Mouse (Mus musculus) liver, postnatal 0 days (tissue): ENCODE results near the gene 4930447C04Rik. TPM values are rescaled to one million over a fixed set of nuclear protein-coding genes. Genes with fewer than 3 reads are reported as not detected.

Experiments used
- ATAC-seq: fragments of 200-750 bp; cut with Nextera tagmentation; 2 replicates; pipeline ENCODE4 v1.8.0; 2017; ENCODE audit warnings: mild to moderate bottlenecking, moderate library complexity
- DNase-seq: peaks from one replicate; pipeline ENCODE4 v3.0.0-alpha.2; 2016
- H3K27ac ChIP-seq: fragments of 300-500 bp; sonication (generic); 2 replicates; pipeline ENCODE4 v1.5.1; 2014; ENCODE audit warnings: antibody characterized with exemption, moderate library complexity, mild to moderate bottlenecking, low read depth
- H3K27me3 ChIP-seq: fragments of 300-500 bp; sonication (generic); 2 replicates; pipeline ENCODE4 v1.6.1; 2014; ENCODE audit warnings: low read length, control low read depth, mixed read lengths; ENCODE audit not compliant: insufficient read depth
- H3K36me3 ChIP-seq: fragments of 300-500 bp; sonication (generic); replicated peaks from 2 replicates; pipeline ENCODE4 v1.6.1; 2014; ENCODE audit warnings: mild to moderate bottlenecking, control low read depth, low read length, moderate library complexity, mixed read lengths; ENCODE audit not compliant: insufficient read depth
- H3K4me1 ChIP-seq: fragments of 300-500 bp; sonication (generic); 2 replicates; pipeline ENCODE4 v1.6.1; 2014; ENCODE audit warnings: antibody characterized with exemption, mild to moderate bottlenecking, control low read depth; ENCODE audit not compliant: insufficient read depth
- H3K4me2 ChIP-seq: fragments of 300-500 bp; sonication (generic); 2 replicates; pipeline ENCODE4 v1.6.1; 2014; ENCODE audit warnings: low read depth, mild to moderate bottlenecking, low read length, moderate library complexity, mixed read lengths
- H3K4me3 ChIP-seq: fragments of 300-500 bp; sonication (generic); 2 replicates; pipeline ENCODE4 v1.5.1; 2014; ENCODE audit warnings: low read depth, low read length
- H3K9ac ChIP-seq: fragments of 300-500 bp; sonication (generic); replicated peaks from 2 replicates; pipeline ENCODE4 v1.6.1; 2014; ENCODE audit warnings: mild to moderate bottlenecking, moderate library complexity
- H3K9me3 ChIP-seq: fragments of 300-500 bp; sonication (generic); 2 replicates; pipeline ENCODE4 v1.6.1; 2016; ENCODE audit warnings: mild to moderate bottlenecking, control low read depth, low read length, mixed read lengths
- CTCF ChIP-seq: sonication (generic); IDR thresholded peaks from 2 replicates; pipeline ENCODE4 v1.5.1; 2016; ENCODE audit warnings: antibody characterized with exemption, low read depth
- EP300 ChIP-seq: IDR thresholded peaks from 2 replicates; pipeline ENCODE4 v1.6.1; 2016; ENCODE audit warnings: antibody characterized with exemption, low read depth, mild to moderate bottlenecking
- WGBS: fragments of 180-500 bp; shearing (Covaris S2); extraction: QIAGEN DNeasy Blood & Tissue Kit; methylation state at CpG from one replicate; pipeline ENCODE4 v1.1.7; 2014; ENCODE audit not compliant: insufficient replicate concordance; 5-methylcytosine and 5-hydroxymethylcytosine counted together
- polyA plus RNA-seq: library from polyadenylated mRNA; unstranded; fragments of >200 nt; fragmentation: Nextera tagmentation; extraction: Ambion mirVana; gene quantifications from 2 replicates; pipeline ENCODE4 v1.2.1, GENCODE M21; 2015

Gene 4930447C04Rik
- polyA plus RNA-seq, 1 experiment from 2014 or later = 0.14 TPM

- H3K27me3 ChIP-seq = 0 out of 2 replicates have a peak, but pooled peaks cover 3% of the 10 kb centered on the region
- H3K4me1 ChIP-seq = 0 out of 2 replicates have a peak, but pooled peaks cover 3% of the 10 kb centered on the region
- H3K36me3 ChIP-seq = no peaks in the 10 kb centered on the region
- DNase-seq (no peak), ATAC-seq (no peak)
- TF ChIP-seq EP300 (no peak), CTCF (no peak)
- H3K4me3 ChIP-seq = peak overlapping the region; percentile 19; the same call in 1 of the 2 replicates
- WGBS = 8% methylated on average over 7 of the region's 7 CpGs
- H3K4me2 ChIP-seq = peak overlapping the region; percentile 56
- H3K9me3 ChIP-seq = no peaks in the 10 kb centered on the region
- no peak overlapping the region for H3K9ac ChIP-seq
- no peak overlapping the region for H3K27ac ChIP-seq
Observed at GRCm38 (mm10) chr12:72976172-72976571, 35.6 kb upstream of the 4930447C04Rik start.

- H3K9ac ChIP-seq = no peak overlapping the region
- no peak overlapping the region for H3K27ac ChIP-seq
- TF ChIP-seq EP300 (no peak), CTCF (peak; percentile 66)
- ATAC-seq (no peak), DNase-seq (peak; percentile 27)
- 0 out of 2 replicates have a peak, but pooled peaks cover 3% of the 10 kb centered on the region for H3K4me1 ChIP-seq
- H3K27me3 ChIP-seq = 0 out of 2 replicates have a peak, but pooled peaks cover 3% of the 10 kb centered on the region
- H3K36me3 ChIP-seq = no peaks in the 10 kb centered on the region
- no peak overlapping the region for H3K4me2 ChIP-seq
- H3K9me3 ChIP-seq = no peaks in the 10 kb centered on the region
- H3K4me3 ChIP-seq = no peak overlapping the region
- 4% methylated on average over 6 of the region's 6 CpGs for WGBS
Observed at GRCm38 (mm10) chr12:72973161-72973560, 32.6 kb upstream of the 4930447C04Rik start.

- 0 out of 2 replicates have a peak, but pooled peaks cover 3% of the 10 kb centered on the region for H3K27me3 ChIP-seq
- no peak overlapping the region for H3K4me3 ChIP-seq
- H3K27ac ChIP-seq = no peak overlapping the region
- DNase-seq (no peak), ATAC-seq (no peak)
- TF ChIP-seq EP300 (no peak), CTCF (no peak)
- H3K9me3 ChIP-seq = no peaks in the 10 kb centered on the region
- no peak overlapping the region for H3K9ac ChIP-seq
- H3K36me3 ChIP-seq = no peaks in the 10 kb centered on the region
- WGBS = 57% methylated on average over 14 of the region's 14 CpGs
- no peaks in the 10 kb centered on the region for H3K4me1 ChIP-seq
- no peak overlapping the region for H3K4me2 ChIP-seq
Observed at GRCm38 (mm10) chr12:72970620-72971019, 30.0 kb upstream of the 4930447C04Rik start.

DNA sequence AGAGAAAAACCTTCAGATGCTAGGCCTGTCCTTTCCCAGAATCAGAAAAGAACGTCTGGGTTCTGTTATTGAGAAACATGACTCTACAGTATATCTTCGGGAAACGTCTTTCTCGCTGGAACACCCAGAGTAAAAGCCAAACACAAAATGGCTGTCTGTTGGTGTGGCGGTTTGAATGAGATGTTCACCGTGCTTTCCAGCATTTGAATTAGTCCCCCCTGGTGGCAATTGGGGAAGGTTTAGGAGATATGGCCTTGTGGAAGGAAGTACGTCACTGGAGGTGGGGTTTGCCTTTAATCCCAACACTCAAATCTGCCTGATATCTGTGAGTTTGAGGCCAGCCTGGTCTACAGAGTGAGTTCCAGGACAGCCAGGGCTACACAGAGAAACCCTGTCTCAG, 27.0 kb upstream of the 4930447C04Rik start:
- no peak overlapping the region for H3K9ac ChIP-seq
- 0 out of 2 replicates have a peak, but pooled peaks cover 3% of the 10 kb centered on the region for H3K27me3 ChIP-seq
- TF ChIP-seq EP300 = no peak
- no peak for TF ChIP-seq CTCF
- no peak overlapping the region for H3K27ac ChIP-seq
- DNase-seq (no peak), ATAC-seq (no peak)
- no peaks in the 10 kb centered on the region for H3K9me3 ChIP-seq
- H3K4me2 ChIP-seq = no peak overlapping the region
- no peak overlapping the region for H3K4me3 ChIP-seq
- 75% methylated on average over 7 of the region's 7 CpGs for WGBS
- no peaks in the 10 kb centered on the region for H3K36me3 ChIP-seq
- no peaks in the 10 kb centered on the region for H3K4me1 ChIP-seq

DNA sequence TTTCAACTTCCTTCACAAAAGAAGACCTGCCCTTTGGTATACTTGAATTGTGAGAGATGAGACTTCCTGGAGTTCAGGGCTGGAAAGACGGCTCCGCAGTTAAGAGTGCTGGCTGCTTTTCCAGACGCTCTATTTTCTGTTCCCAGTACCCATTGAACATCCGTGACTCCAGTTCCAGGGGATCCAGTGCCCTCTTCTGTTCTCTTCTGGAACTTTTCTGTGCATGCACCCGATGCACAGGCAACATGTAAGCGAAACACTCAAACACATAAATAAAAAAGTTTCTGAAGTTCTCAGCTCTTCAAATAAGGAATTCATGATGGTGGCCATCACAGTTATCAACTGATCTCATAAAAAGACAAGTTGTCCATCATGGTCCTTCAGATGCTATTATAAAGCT, 22.2 kb upstream of the 4930447C04Rik start:
- H3K9me3 ChIP-seq = no peaks in the 10 kb centered on the region
- no peaks in the 10 kb centered on the region for H3K4me1 ChIP-seq
- H3K4me2 ChIP-seq = no peak overlapping the region
- ATAC-seq = no peak
- 63% methylated on average over 6 of the region's 6 CpGs for WGBS
- H3K9ac ChIP-seq = no peak overlapping the region
- no peaks in the 10 kb centered on the region for H3K36me3 ChIP-seq
- no peak overlapping the region for H3K27ac ChIP-seq
- no peak overlapping the region for H3K4me3 ChIP-seq
- DNase-seq = no peak
- TF ChIP-seq EP300 = no peak
- TF ChIP-seq CTCF = no peak
- H3K27me3 ChIP-seq = no peaks in the 10 kb centered on the region

- H3K9ac ChIP-seq = no peak overlapping the region
- no peaks in the 10 kb centered on the region for H3K9me3 ChIP-seq
- DNase-seq (no peak), ATAC-seq (no peak)
- no peak overlapping the region for H3K27ac ChIP-seq
- H3K4me3 ChIP-seq = no peak overlapping the region
- H3K27me3 ChIP-seq = no peaks in the 10 kb centered on the region
- 83% methylated on average over 3 of the region's 3 CpGs for WGBS
- no peaks in the 10 kb centered on the region for H3K36me3 ChIP-seq
- TF ChIP-seq EP300 (no peak), CTCF (no peak)
- no peaks in the 10 kb centered on the region for H3K4me1 ChIP-seq
- no peak overlapping the region for H3K4me2 ChIP-seq
Observed at GRCm38 (mm10) chr12:72958446-72958845, 17.9 kb upstream of the 4930447C04Rik start.

DNA sequence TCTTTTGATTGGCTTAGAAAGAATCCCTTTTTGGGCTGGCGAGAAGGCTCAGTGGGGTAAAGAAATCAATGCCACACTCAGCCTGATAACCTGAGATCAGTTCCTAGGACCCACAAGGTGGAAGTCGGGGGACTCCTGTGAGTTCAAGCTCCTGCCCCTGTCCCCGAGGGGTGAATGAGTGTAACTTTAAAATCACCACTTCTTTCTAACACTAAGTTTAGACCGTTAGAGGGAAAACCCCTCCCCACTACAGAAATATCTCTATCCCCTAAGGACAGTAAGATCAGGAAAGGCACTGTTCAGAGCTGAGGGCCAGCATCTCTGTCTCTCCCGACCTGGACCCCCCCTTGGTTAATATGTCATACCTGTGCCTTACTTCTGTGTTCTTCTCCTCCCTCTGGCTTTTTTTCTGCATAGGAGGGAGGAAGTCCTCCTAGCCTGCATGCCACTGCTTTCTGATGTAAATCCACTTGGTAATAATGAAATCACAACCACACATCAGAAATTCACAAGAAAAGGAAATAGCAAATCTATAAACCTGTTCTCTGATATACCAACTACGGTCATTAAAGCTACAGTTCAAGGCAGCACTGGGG, 17.4 kb upstream of the 4930447C04Rik start:
- no peak overlapping the region for H3K4me3 ChIP-seq
- H3K4me2 ChIP-seq = no peak overlapping the region
- no peak overlapping the region for H3K27ac ChIP-seq
- DNase-seq (no peak), ATAC-seq (no peak)
- H3K36me3 ChIP-seq = no peaks in the 10 kb centered on the region
- no peaks in the 10 kb centered on the region for H3K27me3 ChIP-seq
- no peaks in the 10 kb centered on the region for H3K4me1 ChIP-seq
- 56% methylated on average over 6 of the region's 6 CpGs for WGBS
- no peak overlapping the region for H3K9ac ChIP-seq
- TF ChIP-seq CTCF (no peak), EP300 (no peak)
- H3K9me3 ChIP-seq = no peaks in the 10 kb centered on the region
